Mouse (Mus musculus): ENCODE measurements at regions not wholly inside any gene's neighbourhood (a gene's known extent, or its start where the extent isn't known, plus 50 kb on each side); places are given as distances from the start of the nearest gene placed in this dataset.

- H3K36me3 ChIP-seq (ENCODE audit: control insufficient read depth, insufficient read depth, low read length, poor library complexity, severe bottlenecking), result no peaks in the 10 kb centered on the region
- H3K9me3 ChIP-seq (replicated peaks; ENCODE audit: control insufficient read depth, insufficient read depth, low read length, poor library complexity, severe bottlenecking), result no peaks in the 10 kb centered on the region
- H3K27me3 ChIP-seq (ENCODE audit: control insufficient read depth, insufficient read depth, low read length, poor library complexity, severe bottlenecking), result no peaks in the 10 kb centered on the region
- H3K4me1 ChIP-seq (ENCODE audit: control insufficient read depth, insufficient read depth, low read length), result no peaks in the 10 kb centered on the region
- H3K4me3 ChIP-seq (ENCODE audit: low read depth, low read length), result no peak overlapping the region
- H3K27ac ChIP-seq (ENCODE audit: insufficient read depth, low read length), result no peak overlapping the region
- TF ChIP-seq POLR2A (IDR thresholded peaks at IDR 0.05; ENCODE audit: insufficient read depth, low read length), result no peak
- TF ChIP-seq EP300 (IDR thresholded peaks at IDR 0.05; ENCODE audit: insufficient read depth, low read depth, low read length), result no peak
- no peak overlapping the region for H3K9ac ChIP-seq (ENCODE audit: low read depth, poor library complexity, severe bottlenecking)
Measured at GRCm38 (mm10) chr10:16751546-16751945, 971.5 kb upstream of the Cited2 start.

DNA sequence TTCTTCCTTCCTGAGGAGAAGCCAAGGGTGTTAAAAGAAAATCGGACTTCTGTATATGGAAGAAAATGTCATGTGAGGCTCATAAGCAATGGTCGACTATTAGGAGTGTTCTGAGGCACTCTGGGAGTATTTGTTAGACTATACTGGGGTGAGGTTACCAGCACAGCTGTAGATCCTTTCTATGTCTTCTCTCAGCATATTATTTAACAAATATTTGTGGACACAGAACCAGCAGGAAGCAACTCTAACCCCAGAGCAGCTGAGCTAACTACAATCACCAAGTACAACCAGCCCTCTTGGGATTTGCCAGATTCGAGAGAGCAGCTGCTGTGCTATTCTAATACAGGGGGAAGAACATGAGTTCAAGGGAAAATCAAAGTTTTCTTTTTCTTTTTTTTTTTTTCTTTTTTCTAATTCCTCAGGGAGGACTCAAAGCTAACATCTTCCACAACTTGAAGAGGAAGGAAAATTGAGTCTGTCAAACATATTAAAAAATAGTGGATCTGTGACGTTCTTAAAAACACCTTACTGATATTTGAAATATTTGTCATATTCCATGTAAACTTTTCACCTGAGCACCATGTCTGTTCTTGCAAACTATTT is 933.3 kb upstream of the Cited2 start:
- Histone ChIP-seq H3K4me1 (ENCODE audit: control insufficient read depth, insufficient read depth, low read length) (no peaks in the 10 kb centered on the region), H3K9me3 (replicated peaks; ENCODE audit: control insufficient read depth, insufficient read depth, low read length, poor library complexity, severe bottlenecking) (no peaks in the 10 kb centered on the region), H3K4me3 (ENCODE audit: low read depth, low read length) (no peak overlapping the region), H3K36me3 (ENCODE audit: control insufficient read depth, insufficient read depth, low read length, poor library complexity, severe bottlenecking) (no peaks in the 10 kb centered on the region), H3K9ac (ENCODE audit: low read depth, poor library complexity, severe bottlenecking) (no peak overlapping the region), H3K27ac (ENCODE audit: insufficient read depth, low read length) (no peak overlapping the region), H3K27me3 (ENCODE audit: control insufficient read depth, insufficient read depth, low read length, poor library complexity, severe bottlenecking) (no peaks in the 10 kb centered on the region)
- TF ChIP-seq EP300 (IDR thresholded peaks at IDR 0.05; ENCODE audit: insufficient read depth, low read depth, low read length) (no peak), POLR2A (IDR thresholded peaks at IDR 0.05; ENCODE audit: insufficient read depth, low read length) (no peak), CTCF (IDR thresholded peaks at IDR 0.05; ENCODE audit: low read depth, low read length) (no peak)

GRCm38 (mm10) chr10:16803978-16804377 is 919.0 kb upstream of the Cited2 start:
- no peak for TF ChIP-seq CTCF (IDR thresholded peaks at IDR 0.05; ENCODE audit: low read depth, low read length)
- no peak for TF ChIP-seq POLR2A (IDR thresholded peaks at IDR 0.05; ENCODE audit: insufficient read depth, low read length)
- no peak for TF ChIP-seq EP300 (IDR thresholded peaks at IDR 0.05; ENCODE audit: insufficient read depth, low read depth, low read length)
- H3K27ac ChIP-seq (ENCODE audit: insufficient read depth, low read length), result no peak overlapping the region

DNA sequence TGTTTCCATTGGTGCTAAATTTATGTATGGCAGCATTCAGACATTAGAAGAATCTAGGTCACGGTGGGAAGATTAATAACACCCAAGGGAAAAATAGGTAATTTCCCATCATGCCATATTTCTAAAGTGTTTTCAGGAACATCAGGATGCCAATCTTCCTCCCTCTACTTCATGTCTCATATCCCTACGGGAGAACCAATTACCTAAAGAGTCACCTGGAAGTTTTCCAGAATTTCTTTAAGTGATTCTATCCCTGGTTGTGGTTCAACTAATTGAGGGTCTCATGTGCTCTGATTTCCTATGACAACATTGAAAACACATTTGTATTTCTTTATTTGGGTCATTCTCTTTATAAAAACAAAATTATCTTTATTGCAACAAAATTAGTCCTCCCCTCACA is 912.3 kb upstream of the Cited2 start:
- Histone ChIP-seq H3K9ac (ENCODE audit: low read depth, poor library complexity, severe bottlenecking) (no peak overlapping the region), H3K4me3 (ENCODE audit: low read depth, low read length) (no peak overlapping the region), H3K9me3 (replicated peaks; ENCODE audit: control insufficient read depth, insufficient read depth, low read length, poor library complexity, severe bottlenecking) (no peaks in the 10 kb centered on the region), H3K36me3 (ENCODE audit: control insufficient read depth, insufficient read depth, low read length, poor library complexity, severe bottlenecking) (no peaks in the 10 kb centered on the region), H3K27me3 (ENCODE audit: control insufficient read depth, insufficient read depth, low read length, poor library complexity, severe bottlenecking) (no peaks in the 10 kb centered on the region), H3K27ac (ENCODE audit: insufficient read depth, low read length) (no peak overlapping the region), H3K4me1 (ENCODE audit: control insufficient read depth, insufficient read depth, low read length) (no peaks in the 10 kb centered on the region)
- TF ChIP-seq POLR2A (IDR thresholded peaks at IDR 0.05; ENCODE audit: insufficient read depth, low read length) (no peak), CTCF (IDR thresholded peaks at IDR 0.05; ENCODE audit: low read depth, low read length) (no peak), EP300 (IDR thresholded peaks at IDR 0.05; ENCODE audit: insufficient read depth, low read depth, low read length) (no peak)

More at GRCm38 (mm10) chr10:16803978-16804377, 919.0 kb upstream of the Cited2 start:
- H3K36me3 ChIP-seq (ENCODE audit: control insufficient read depth, insufficient read depth, low read length, poor library complexity, severe bottlenecking), result no peaks in the 10 kb centered on the region
- H3K9me3 ChIP-seq (replicated peaks; ENCODE audit: control insufficient read depth, insufficient read depth, low read length, poor library complexity, severe bottlenecking), result no peaks in the 10 kb centered on the region
- H3K4me3 ChIP-seq (ENCODE audit: low read depth, low read length), result no peak overlapping the region
- no peaks in the 10 kb centered on the region for H3K27me3 ChIP-seq (ENCODE audit: control insufficient read depth, insufficient read depth, low read length, poor library complexity, severe bottlenecking)
- H3K4me1 ChIP-seq (ENCODE audit: control insufficient read depth, insufficient read depth, low read length), result no peaks in the 10 kb centered on the region
- no peak overlapping the region for H3K9ac ChIP-seq (ENCODE audit: low read depth, poor library complexity, severe bottlenecking)

- Histone ChIP-seq H3K4me3 (ENCODE audit: low read depth, low read length) (no peak overlapping the region), H3K9me3 (replicated peaks; ENCODE audit: control insufficient read depth, insufficient read depth, low read length, poor library complexity, severe bottlenecking) (no peaks in the 10 kb centered on the region), H3K4me1 (ENCODE audit: control insufficient read depth, insufficient read depth, low read length) (no peaks in the 10 kb centered on the region), H3K36me3 (ENCODE audit: control insufficient read depth, insufficient read depth, low read length, poor library complexity, severe bottlenecking) (no peaks in the 10 kb centered on the region), H3K27me3 (ENCODE audit: control insufficient read depth, insufficient read depth, low read length, poor library complexity, severe bottlenecking) (no peaks in the 10 kb centered on the region), H3K9ac (ENCODE audit: low read depth, poor library complexity, severe bottlenecking) (no peak overlapping the region), H3K27ac (ENCODE audit: insufficient read depth, low read length) (no peak overlapping the region)
- TF ChIP-seq POLR2A (IDR thresholded peaks at IDR 0.05; ENCODE audit: insufficient read depth, low read length), result no peak
Measured at GRCm38 (mm10) chr10:16814013-16814412, 909.0 kb upstream of the Cited2 start.

- no peak overlapping the region for H3K9ac ChIP-seq (ENCODE audit: low read depth, poor library complexity, severe bottlenecking)
- H3K9me3 ChIP-seq (replicated peaks; ENCODE audit: control insufficient read depth, insufficient read depth, low read length, poor library complexity, severe bottlenecking), result no peaks in the 10 kb centered on the region
- no peak for TF ChIP-seq CTCF (IDR thresholded peaks at IDR 0.05; ENCODE audit: low read depth, low read length)
- no peaks in the 10 kb centered on the region for H3K4me1 ChIP-seq (ENCODE audit: control insufficient read depth, insufficient read depth, low read length)
- no peak overlapping the region for H3K27ac ChIP-seq (ENCODE audit: insufficient read depth, low read length)
- H3K27me3 ChIP-seq (ENCODE audit: control insufficient read depth, insufficient read depth, low read length, poor library complexity, severe bottlenecking), result no peaks in the 10 kb centered on the region
- H3K4me3 ChIP-seq (ENCODE audit: low read depth, low read length), result no peak overlapping the region
- no peaks in the 10 kb centered on the region for H3K36me3 ChIP-seq (ENCODE audit: control insufficient read depth, insufficient read depth, low read length, poor library complexity, severe bottlenecking)
Measured at GRCm38 (mm10) chr10:16861534-16861933, 861.5 kb upstream of the Cited2 start.

All from ES-Bruce4 (cell line).